Mouse (Mus musculus) olfactory bulb, adult 2 months (tissue): ENCODE measurements at regions not wholly inside any gene's neighbourhood (a gene's known extent, or its start where the extent isn't known, plus 50 kb on each side); places are given as distances from the start of the nearest gene placed in this dataset.

Experiments
- H3K27ac ChIP-seq: fragments of 200-500 bp; 2 replicates; pipeline ENCODE4 v1.5.1; 2012; ENCODE audit warnings: low read depth, low read length; ENCODE audit not compliant: insufficient read depth
- H3K4me1 ChIP-seq: fragments of 200-500 bp; 2 replicates; pipeline ENCODE4 v1.6.1; 2012; ENCODE audit warnings: low read length; ENCODE audit not compliant: control insufficient read depth, insufficient read depth
- H3K4me3 ChIP-seq: fragments of 200-500 bp; 2 replicates; pipeline ENCODE4 v1.5.1; 2012; ENCODE audit warnings: mild to moderate bottlenecking, low read depth, low read length, moderate library complexity; ENCODE audit not compliant: insufficient read depth
- CTCF ChIP-seq: fragments of 200-500 bp; IDR thresholded peaks from 2 replicates; pipeline ENCODE4 v1.5.1; 2012; ENCODE audit warnings: low read depth, mild to moderate bottlenecking, low read length, moderate library complexity; ENCODE audit not compliant: insufficient read depth
- POLR2A ChIP-seq: fragments of 200-500 bp; IDR thresholded peaks from 2 replicates; pipeline ENCODE4 v1.6.1; 2012; ENCODE audit warnings: mild to moderate bottlenecking, low read depth, low read length, moderate library complexity; ENCODE audit not compliant: insufficient read depth
- WGBS: fragments of 180-500 bp; shearing (Covaris S2); methylation state at CpG from one replicate; pipeline ENCODE4 v1.1.7; 2018; 5-methylcytosine and 5-hydroxymethylcytosine counted together

DNA sequence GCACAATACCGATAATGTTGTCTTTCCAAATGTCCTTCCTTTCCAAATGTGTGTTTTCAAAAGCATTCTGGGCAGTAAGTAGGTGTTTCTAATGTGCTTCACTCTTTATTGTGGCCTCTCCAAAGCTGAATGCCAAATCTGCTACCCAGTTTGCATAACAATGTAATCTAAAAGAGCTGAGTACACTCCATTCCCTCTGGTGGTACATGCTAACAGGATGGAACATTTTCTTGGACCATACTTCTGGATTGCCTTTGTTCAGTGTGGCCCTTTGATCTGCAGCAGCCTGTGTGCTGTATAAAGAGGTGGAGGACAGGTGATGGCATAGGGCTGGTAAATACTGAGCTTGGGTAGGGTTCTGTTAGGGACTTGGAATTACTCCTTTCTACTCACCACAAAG lies 520.3 kb upstream of the Vstm2b start:
- Histone ChIP-seq H3K4me3 (no peak overlapping the region), H3K4me1 (no peaks in the 10 kb centered on the region), H3K27ac (no peak overlapping the region)
- no peak for TF ChIP-seq POLR2A
- no peak for TF ChIP-seq CTCF
- 70% methylated on average over 1 of the region's 1 CpGs for WGBS

GRCm38 (mm10) chr7:40381244-40381643 lies 516.9 kb upstream of the Vstm2b start:
- 87% methylated on average over 3 of the region's 3 CpGs for WGBS
- Histone ChIP-seq H3K4me3 (no peak overlapping the region), H3K27ac (no peak overlapping the region), H3K4me1 (no peaks in the 10 kb centered on the region)
- TF ChIP-seq POLR2A = no peak
- TF ChIP-seq CTCF = no peak

DNA sequence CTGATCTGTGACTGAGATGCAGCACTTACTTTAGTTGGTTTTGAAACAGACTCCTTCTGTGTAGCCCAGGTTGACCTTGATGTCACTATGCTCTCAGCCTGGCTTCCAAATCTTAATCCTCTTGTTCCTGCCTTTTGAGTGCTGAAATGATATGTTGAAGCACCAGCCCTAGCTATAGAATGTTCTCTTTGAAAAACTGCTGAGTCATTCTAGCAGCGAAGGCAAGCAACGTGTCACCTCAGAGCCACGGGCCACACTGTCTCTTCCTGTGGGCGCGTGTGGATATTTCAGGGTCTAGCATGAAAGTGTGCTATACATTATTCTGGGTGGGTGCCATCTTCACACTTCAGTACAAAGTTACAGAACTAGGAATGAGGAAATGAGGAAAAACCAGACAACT lies 510.0 kb upstream of the Vstm2b start:
- Histone ChIP-seq H3K4me1 (no peaks in the 10 kb centered on the region), H3K4me3 (no peak overlapping the region), H3K27ac (no peak overlapping the region)
- TF ChIP-seq POLR2A = no peak
- TF ChIP-seq CTCF = no peak
- 85% methylated on average over 5 of the region's 5 CpGs for WGBS

- Histone ChIP-seq H3K4me1 (no peaks in the 10 kb centered on the region), H3K4me3 (no peak overlapping the region), H3K27ac (no peak overlapping the region)
- 66% methylated on average over 3 of the region's 3 CpGs for WGBS
- TF ChIP-seq CTCF = no peak
- TF ChIP-seq POLR2A = no peak
Measured at GRCm38 (mm10) chr7:40389795-40390194, 508.3 kb upstream of the Vstm2b start.

DNA sequence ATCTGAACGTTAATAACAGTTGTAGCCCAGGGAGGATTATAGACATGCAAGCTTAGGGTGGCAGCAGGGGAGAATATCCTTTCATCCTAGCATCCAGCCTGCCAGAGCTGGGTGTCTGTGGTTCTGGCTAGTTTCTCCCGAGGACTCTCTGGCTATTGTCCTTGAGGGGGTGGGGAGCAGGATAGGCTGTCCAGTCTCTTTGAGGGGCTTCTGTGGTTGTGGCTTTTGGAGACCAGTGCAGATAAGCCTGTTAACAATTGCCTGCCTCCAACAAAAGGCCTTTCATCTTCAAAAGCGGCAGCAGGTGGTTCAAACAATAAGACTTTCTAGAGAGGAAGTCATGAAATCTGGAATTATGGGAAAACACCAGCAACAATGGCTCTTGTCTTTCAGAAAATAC lies 507.2 kb upstream of the Vstm2b start:
- H3K27ac ChIP-seq = no peak overlapping the region
- WGBS = 42% methylated on average over 3 of the region's 3 CpGs

GRCm38 (mm10) chr7:40391626-40392025 lies 506.5 kb upstream of the Vstm2b start:
- 72% methylated on average over 3 of the region's 3 CpGs for WGBS
- TF ChIP-seq POLR2A (no peak), CTCF (no peak)
- H3K27ac ChIP-seq = no peak overlapping the region

More for the DNA sequence above, 507.2 kb upstream of the Vstm2b start:
- TF ChIP-seq POLR2A = no peak
- TF ChIP-seq CTCF = no peak
- no peaks in the 10 kb centered on the region for H3K4me1 ChIP-seq
- H3K4me3 ChIP-seq = no peak overlapping the region

GRCm38 (mm10) chr7:40392207-40392606 lies 505.9 kb upstream of the Vstm2b start:
- WGBS = 36% methylated on average over 3 of the region's 3 CpGs
- no peak overlapping the region for H3K4me3 ChIP-seq
- H3K4me1 ChIP-seq = no peaks in the 10 kb centered on the region
- TF ChIP-seq POLR2A = no peak
- TF ChIP-seq CTCF = no peak
- H3K27ac ChIP-seq = no peak overlapping the region

More at GRCm38 (mm10) chr7:40391626-40392025, 506.5 kb upstream of the Vstm2b start:
- Histone ChIP-seq H3K4me3 (no peak overlapping the region), H3K4me1 (no peaks in the 10 kb centered on the region)

GRCm38 (mm10) chr7:40392699-40393098 lies 505.4 kb upstream of the Vstm2b start:
- TF ChIP-seq CTCF (no peak), POLR2A (no peak)
- WGBS = 92% methylated on average over 1 of the region's 1 CpGs
- Histone ChIP-seq H3K4me1 (no peaks in the 10 kb centered on the region), H3K4me3 (no peak overlapping the region), H3K27ac (no peak overlapping the region)

DNA sequence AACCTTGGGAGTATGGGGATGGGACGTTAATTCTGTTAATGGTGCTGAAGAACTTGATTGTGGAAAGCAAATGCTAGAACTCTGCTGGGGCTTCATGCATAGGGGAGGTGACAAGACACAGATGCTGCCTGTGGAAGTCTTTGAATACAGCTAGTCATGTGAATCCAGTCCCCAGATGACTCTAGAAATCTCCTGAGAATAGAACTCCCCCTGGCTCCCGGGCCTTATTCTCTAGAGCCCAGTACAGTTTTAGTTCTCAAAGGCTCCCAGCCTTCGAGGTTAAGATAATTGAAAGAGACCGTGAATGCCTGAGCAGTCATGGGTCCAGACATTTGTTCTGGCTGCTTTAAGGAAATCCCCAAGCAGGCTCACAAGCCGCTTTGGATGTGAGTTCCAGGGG lies 499.9 kb upstream of the Vstm2b start:
- 50% methylated on average over 5 of the region's 5 CpGs for WGBS
- Histone ChIP-seq H3K27ac (no peak overlapping the region), H3K4me3 (no peak overlapping the region), H3K4me1 (no peaks in the 10 kb centered on the region)
- TF ChIP-seq CTCF (no peak), POLR2A (no peak)

DNA sequence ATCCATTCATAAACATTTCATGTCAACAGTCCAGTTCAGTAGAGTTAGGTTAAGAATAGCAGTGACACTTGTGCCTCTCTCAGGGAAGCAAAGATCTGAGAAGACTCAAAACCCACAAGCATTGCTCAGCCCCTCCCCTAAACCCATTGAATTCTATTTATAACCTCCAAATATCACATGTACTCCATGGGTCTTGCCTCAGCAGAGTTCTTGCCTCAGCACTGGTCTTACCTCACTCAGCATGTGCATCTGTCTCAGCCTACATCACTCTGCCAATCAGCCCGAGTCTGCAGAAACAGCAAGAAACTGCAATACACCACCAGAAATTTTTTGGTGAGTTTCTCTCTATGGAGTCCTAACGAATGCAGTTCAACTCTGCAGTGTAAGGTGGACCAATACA lies 478.8 kb upstream of the Vstm2b start:
- 81% methylated on average over 2 of the region's 2 CpGs for WGBS
- no peak overlapping the region for H3K4me3 ChIP-seq
- TF ChIP-seq POLR2A = no peak
- no peak for TF ChIP-seq CTCF
- H3K4me1 ChIP-seq = no peaks in the 10 kb centered on the region
- no peak overlapping the region for H3K27ac ChIP-seq
